Mouse (Mus musculus) kidney, postnatal 36 days (tissue): ENCODE measurements around the gene Ptpru.

Source experiments
- DNase-seq, 2 experiments: peaks; one replicate each; pipeline ENCODE4 v3.0.0; 2021 to 2022; ENCODE audit warnings: mixed read lengths in 2 of 2

The Ptpru gene

DNA sequence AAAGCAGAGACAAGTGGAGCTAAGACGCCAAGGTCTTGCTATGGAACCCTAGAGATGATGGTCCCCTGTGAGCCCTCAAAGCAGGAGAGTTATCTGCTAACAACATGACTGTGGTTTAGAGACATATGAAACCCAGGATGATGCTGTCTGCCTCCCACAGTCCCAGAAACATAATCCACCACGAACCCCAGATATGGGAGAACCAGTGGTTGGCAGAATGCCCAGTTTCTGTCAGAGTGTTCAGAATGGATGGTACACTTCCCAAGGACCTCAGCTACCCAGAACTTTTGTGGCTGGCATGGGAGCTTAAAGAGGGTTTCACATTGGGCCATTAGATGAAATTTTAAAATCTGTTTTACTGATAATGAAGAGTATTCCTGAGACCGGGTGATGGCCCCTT lies 57.1 kb downstream of the Ptpru start:
- DNase-seq: peak; percentile 52 to 66

DNA sequence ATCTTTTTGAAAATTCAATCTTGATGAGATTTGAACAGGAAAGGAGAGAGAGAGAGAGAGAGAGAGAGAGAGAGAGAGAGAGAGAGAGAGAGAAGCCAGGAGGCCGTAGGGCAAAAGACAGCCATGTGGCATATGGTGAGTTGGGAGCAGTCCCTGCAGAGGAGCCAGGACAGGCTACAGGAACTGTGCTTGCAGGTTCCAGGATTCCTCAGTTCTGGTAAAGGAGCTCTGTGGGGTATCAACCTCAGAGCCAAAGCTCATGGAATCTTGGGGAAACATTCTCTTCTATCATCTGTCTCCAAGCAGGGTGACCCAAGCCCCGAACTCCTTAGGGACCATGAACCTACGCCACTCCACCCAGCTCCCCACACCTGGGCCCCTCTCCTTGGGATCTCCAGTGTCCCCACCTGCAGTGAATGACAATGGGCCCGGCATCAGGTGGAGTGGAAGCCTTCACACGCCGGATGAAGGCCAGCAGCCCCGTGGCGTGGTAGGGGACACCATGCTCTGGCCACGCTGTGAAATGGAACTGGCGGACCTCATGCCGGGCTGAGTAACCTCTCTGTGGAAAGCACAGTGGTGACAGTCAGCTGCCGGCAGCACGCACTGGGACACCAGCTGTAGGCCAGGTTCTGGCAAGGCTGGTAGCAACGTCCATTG lies 59.3 kb downstream of the Ptpru start:
- no peak for DNase-seq

DNA sequence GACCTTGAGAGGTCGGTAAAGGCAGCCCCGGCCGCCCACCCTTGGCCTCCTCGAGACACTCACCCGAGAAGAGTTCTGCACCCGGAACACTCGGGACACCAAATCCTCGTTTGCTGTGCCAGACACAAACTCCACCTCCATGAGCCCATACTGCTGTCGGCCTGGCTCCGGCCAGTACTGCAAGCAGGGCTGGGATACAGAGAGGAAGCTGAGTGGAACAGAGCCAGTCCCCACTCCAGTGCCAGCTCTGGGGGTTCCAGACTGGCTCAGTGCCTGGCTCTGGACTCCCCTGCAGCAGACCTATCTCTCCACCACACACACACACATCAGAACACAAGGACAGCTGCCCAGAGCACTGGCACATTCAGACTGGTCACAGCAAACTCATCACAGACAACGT lies 66.7 kb downstream of the Ptpru start:
- peak; percentile 65 to 69 for DNase-seq

DNA sequence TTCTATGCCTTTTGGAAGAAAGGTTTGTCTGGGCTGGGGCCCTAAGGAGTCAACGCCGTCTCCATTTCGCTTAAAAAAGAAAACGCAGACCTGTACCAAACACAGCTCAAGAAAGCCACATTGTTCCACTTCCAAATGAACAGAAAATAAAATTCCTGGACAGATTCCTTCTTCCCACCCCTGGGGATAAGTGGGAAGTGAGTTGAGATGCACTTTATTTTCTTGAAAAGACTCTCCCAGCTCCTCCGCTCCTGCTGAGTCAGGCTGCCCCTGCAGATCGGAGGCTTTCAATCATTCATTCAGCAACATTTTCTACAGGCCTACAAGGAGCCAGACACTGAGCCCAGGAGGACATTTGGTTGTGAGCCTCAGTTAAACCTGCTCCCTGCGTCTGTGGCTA lies 74.2 kb downstream of the Ptpru start:
- DNase-seq: no peak

DNA sequence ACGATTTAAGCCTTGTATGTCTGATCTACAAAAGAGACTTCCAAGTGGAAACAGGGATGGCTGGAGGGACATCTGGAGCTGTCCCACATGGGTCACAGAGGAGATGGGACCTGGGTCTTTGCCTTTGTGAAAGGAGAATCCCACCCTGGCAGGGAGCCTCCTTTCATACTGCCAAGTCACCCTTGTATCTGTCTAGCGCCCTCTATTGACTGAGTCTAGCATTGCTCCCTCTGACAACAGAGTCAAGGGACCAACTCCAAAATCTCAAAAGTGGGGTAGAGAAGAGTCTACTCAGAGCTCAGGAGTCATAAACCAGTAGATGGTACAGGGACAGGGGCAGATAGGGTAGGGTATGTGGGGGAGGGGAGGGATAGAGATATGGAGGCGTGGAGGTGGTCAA lies 74.6 kb downstream of the Ptpru start:
- peak in 1 of 2 experiments; percentile 56 for DNase-seq

DNA sequence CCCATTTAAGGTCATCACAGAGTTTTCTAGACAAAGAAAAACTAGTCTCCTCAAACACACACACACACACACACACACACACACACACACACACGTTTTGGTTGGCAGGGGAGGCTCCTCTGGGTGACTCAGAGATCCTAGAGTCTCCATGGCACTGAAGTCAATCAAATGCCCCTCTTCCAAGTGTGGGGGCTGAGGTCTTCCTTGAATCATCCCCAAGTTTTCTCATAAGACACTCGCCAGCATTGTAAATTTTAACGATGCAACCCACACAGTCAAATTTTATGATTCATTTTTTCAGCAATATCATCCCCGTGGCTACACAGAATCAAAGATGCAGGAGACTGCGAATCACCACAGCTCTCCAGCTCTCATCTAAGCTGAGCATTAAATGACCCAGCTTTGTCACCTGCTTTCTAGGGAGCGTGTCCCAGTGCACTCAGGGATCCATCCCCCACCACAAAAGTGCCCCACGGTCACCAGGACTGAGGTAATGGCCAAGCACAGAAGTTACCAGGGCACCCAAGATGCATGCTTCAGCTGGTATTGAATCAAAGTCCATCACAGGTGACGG lies 75.8 kb downstream of the Ptpru start:
- no peak for DNase-seq

DNA sequence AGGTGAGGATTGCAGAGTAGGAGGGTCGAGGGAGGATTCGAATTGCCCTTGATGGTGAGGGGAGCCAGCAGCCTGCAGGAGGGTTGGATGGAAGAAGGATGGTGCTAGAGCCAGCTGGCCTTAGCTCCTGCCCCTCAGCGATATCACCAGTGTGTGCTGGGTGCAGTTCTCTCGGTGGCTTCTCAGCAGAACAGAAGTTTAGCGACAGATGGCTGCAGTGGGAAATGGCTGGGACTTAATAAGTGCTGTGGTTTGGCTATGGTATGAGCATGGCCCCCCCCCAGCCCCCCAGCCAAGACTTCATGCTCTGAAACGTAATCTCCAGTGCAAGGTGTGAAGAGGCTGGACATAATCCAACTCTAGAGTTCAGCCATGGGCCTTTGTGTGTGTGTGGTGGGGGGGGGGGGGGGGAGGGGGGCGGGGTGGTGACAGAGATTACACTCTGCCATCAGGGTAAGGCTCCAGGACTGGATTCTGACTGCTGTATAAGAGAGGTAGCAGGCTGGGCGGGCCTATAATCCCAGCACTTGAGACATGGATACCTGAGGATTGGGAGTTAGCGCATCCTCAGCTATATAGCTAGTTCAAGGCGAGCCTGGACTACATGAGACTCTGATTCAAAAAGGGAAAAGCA lies 85.8 kb downstream of the Ptpru start:
- DNase-seq: no peak

DNA sequence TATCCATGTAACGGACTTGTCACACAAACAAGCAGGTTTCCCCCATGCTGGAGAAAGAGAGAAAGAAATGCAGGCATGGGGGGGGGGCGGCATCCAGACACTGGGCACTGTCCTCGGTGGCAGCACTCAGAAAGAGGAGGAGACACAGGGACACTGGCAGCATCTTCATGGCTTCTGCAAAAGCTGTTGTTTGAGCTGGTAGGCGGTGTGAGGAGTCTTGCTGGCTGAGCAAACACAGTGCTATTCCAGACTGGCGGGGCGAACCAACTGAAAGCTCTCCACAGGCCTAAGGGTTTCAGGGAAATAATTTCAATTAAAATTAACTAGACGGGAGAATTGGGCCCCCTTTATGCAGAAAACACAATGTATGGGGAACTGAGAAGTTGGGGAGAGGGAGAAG lies 86.5 kb downstream of the Ptpru start:
- DNase-seq: no peak

DNA sequence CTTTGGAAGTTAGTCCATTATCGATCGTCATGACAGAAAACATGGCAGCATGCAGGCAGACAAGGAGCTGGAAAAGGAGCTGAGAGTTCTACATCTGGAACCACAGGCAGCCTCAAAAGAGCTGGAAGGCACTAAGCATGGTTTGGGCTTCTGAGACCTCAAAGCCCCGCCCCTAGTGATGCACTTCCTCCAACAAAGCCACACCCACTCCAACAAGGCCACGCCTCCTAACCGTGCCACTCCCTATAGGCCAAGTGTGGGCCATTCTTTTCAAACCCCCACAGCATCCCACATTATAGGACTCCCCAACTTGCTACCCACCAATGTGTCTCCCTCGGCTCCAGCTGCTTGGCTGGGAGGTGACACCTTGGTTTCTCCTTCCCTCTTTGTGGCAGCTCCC lies 88.3 kb downstream of the Ptpru start:
- no peak for DNase-seq

DNA sequence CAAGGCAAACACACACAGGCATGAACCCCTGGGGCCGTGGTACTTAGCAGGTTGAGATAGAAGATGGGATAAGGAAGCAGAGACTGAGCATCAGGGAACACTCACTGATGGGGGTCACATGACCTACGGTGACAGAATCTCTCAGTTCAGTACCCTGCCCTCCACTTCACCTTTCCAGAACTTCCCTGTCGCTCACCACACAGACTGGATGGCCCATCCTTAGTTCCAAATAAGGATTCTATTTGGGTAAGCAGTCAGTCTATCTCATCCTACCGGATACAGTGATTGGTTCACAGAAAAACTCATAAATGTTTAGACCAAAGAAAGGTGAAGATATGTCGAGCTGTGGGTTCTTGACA lies 93.4 kb downstream of the Ptpru start:
- peak in 1 of 2 experiments; percentile 43 for DNase-seq

DNA sequence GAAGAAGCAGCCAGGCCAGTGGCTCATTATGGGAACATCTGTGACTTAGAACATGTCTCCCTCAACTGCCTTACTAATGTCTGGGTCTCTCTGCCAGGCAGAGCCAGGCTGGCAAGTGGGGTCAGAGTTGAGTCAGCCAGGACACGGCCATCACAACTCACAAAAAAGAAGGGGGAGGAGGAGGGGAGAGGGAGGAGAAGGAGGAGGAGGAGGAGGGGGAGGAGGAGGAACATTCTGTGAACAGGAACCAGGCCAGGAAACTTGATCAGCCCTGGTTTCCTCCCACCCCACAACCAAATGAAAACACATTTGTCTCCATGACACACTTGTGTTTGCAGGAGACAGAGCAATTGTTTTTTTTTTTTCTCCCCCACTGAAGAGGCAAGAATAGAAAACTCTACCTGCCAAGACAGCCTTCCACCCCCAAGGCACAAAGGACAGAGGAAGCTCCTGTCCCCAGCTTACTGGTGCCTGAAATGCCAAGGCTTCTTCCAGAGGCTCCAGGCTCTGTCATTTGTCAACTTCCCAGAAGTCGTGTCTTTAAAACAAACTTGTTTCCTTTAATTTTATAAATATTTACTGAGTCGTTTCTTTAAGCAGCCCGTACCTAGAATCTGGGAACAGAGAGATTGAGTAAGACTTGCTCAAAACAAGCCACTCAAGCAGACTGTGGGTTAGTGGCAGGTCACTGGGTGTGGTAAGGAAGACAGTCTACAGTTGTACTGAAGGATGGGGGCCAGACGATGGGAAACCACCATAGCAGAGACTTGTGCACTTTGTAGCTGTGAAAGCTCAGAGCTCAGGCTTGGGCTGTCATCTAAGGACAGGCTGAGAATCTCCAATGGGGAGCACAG lies 94.0 kb downstream of the Ptpru start:
- peak; percentile 47 to 82 for DNase-seq

DNA sequence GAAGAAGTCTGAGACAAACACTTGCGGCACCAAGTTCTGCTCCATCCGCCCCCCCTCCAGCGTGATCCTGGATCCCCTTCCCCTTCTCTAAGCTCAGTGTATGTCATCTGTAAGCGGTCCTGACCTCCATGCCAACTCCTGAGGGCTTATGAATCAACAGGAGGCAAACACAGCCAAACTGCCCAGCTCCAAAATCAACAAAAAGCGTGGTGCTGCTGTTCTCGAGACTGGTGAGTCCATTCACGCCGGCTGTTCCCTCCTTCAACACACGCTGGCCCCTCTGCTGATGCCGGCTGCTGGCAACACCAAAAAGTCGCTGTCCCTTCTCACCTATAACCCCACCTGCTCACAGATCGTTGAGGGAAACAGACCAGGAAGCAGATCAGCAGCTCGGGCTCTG lies 95.1 kb downstream of the Ptpru start:
- no peak for DNase-seq

DNA sequence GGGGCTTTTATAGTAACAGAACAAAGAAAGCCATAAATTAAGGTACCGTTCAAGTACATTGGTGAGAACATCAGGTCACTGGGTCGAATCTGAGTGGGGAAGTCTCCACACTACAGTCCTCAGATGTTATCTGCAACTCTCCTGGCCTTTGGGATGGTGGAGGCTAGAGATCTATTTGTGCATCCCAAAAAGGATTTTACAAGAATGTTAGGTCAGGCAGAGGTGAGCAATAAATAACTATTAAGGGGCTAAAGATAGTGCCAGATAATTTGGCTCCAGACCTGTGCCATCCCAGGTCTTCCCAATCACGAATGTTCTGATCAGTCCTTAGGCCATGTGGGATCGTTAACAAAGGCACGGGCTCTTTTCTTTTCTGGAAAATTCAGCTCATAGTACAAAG lies 97.5 kb downstream of the Ptpru start:
- peak; percentile 16 to 64 for DNase-seq

DNA sequence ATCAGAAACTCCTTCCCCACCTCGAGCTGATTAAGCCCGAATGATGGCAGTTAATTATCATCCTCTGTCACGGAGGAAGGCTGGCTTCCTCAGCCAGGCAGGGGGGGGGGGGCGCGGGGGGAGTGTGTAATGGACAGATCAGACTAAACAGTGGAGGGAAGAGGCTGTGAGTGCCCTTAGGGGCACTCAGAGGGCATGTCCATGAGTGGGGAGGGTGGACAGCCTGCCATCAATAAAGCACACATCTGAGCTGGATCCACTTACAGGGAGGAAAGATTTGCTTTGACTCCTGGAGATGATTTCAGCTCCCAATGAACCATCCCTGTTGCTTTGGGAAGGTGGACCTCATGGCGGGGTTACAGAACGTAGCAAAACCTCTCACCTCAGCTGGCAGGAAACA lies 109.5 kb downstream of the Ptpru start:
- DNase-seq: no peak

DNA sequence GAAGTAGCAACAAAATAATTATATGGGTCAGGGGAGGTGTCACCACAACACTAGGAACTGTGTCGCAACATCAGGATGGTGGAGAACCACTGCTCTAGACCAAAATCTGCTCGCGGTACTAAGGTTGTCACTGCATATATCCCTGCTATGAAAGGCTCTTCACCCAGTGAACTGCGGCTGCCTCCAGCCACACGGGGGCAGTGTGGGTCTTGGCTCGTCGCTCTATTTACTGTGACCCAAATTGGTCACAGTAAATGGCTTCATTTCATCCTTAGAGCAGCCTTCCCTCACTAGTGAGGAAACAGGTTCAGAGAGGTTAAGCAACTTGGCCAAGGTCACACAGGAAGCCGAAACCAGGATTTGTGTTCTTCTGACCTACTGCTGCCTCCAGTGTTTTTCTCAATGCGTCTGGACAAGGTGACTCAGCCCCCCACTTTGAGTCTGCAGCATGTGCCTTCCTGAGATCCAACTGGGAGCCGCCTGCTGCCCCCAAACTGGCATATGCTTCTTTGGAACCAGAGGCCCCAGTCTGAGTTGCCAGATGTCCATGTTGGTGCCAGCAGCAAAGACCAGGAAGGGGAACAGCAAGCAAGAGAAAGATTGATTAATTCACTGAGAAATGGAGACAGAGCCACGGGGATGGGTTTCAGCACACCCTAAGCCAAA lies 114.5 kb downstream of the Ptpru start:
- DNase-seq: peak; percentile 85 to 92

DNA sequence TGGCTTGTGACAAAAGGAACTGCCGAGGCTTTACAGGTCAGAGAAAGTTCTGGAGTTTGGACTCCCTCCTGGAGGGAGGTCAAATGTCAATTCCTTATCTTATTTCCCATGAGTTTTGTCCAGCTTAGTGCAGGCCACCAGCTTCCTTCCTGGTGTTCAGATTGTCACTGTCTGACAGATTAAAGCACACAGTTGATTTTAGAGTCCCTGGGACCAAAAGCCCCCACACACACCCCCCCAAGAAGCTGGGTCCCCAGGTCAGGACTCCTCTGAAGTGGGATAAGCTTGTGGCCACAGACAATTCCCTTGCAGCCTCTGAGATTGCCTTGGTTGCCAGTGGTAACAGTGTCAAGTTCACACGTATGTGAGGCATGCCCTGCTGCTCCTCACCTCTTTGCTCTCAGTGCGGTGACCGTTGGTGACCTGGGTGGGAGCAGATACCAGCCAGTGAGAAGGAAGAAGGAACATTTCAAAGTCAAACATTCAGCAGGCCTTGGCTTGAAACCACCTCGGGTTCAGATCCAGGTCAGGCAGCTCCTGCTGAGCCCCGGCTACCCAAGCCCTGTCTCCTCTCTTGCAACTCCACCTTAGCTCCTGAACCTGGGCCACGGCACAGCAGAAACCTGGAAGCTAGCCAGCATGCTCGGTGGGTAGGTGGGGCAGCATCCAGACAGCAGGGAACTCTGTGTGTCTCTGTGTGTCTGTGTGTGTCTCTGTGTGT lies 115.8 kb downstream of the Ptpru start:
- peak; percentile 83 to 93 for DNase-seq

DNA sequence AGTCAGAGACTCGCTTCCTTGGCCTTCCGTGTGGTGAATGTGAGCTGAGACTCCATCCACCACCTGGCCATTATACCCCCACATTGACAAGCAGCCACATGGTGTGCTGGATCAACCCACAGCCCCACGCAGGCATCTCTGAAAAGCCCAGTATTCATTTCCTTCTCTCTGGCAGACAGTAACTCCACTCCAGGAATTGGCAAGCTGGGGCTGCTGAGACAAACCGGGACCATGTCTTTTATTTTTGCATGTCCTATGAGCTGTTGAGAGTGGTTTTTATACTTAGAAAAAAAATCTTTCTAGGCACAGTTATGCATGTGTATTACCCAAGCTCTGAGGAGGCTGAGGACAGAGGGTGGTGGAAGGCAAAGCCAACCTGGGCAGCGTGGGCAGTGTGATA lies 118.9 kb downstream of the Ptpru start:
- DNase-seq: no peak
